Mouse (Mus musculus) liver, adult 2 months (tissue): ENCODE measurements around the gene Syde2. TPM values are rescaled to one million over a fixed set of nuclear protein-coding genes. Genes with fewer than 3 reads are reported as not detected.

Source experiments
- DNase-seq: peaks from one replicate; pipeline ENCODE4 v3.0.0-alpha.2; 2011; ENCODE audit warnings: low read depth, low spot score; ENCODE audit errors: extremely low read depth
- H3K27ac ChIP-seq: fragments of 200-500 bp; replicated peaks from 2 replicates; pipeline ENCODE4 v1.5.1; 2012; ENCODE audit warnings: low read depth, mild to moderate bottlenecking, control low read depth, inconsistent platforms, low read length; ENCODE audit not compliant: insufficient read depth
- H3K27me3 ChIP-seq: fragments of 200-500 bp; 2 replicates; pipeline ENCODE4 v1.6.1; 2012; ENCODE audit warnings: mild to moderate bottlenecking, moderate library complexity, low read length, inconsistent platforms; ENCODE audit not compliant: control insufficient read depth, insufficient read depth
- H3K36me3 ChIP-seq: fragments of 200-500 bp; 2 replicates; pipeline ENCODE4 v1.6.1; 2012; ENCODE audit warnings: low read length, inconsistent platforms; ENCODE audit not compliant: control insufficient read depth, insufficient read depth
- H3K4me1 ChIP-seq: fragments of 200-500 bp; 2 replicates; pipeline ENCODE4 v1.6.1; 2011; ENCODE audit warnings: low read length; ENCODE audit not compliant: control insufficient read depth, insufficient read depth
- H3K4me3 ChIP-seq: fragments of 200-500 bp; 2 replicates; pipeline ENCODE4 v1.5.1; 2011; ENCODE audit warnings: low read depth, mild to moderate bottlenecking, control low read depth, low read length, moderate library complexity; ENCODE audit not compliant: insufficient read depth
- H3K79me2 ChIP-seq: fragments of 200-500 bp; 2 replicates; pipeline ENCODE4 v1.6.1; 2012; ENCODE audit warnings: inconsistent platforms, mild to moderate bottlenecking, low read length, moderate library complexity; ENCODE audit not compliant: control insufficient read depth, insufficient read depth
- H3K9ac ChIP-seq: fragments of 200-500 bp; 2 replicates; pipeline ENCODE4 v1.6.1; 2012; ENCODE audit warnings: low read depth, mild to moderate bottlenecking, control low read depth, inconsistent platforms, low read length
- CTCF ChIP-seq: fragments of 200-500 bp; IDR thresholded peaks from 2 replicates; pipeline ENCODE4 v1.5.1; 2011; ENCODE audit warnings: low read depth, low read length, control low read depth
- POLR2A ChIP-seq: fragments of 200-500 bp; IDR thresholded peaks from 2 replicates; pipeline ENCODE4 v1.6.1; 2011; ENCODE audit warnings: low read length, control low read depth; ENCODE audit not compliant: insufficient read depth; ENCODE audit errors: extremely low read depth
- WGBS: fragments of 180-500 bp; shearing (Covaris S2); methylation state at CpG from one replicate; pipeline ENCODE4 v1.1.7; 2018; 5-methylcytosine and 5-hydroxymethylcytosine counted together
- polyA plus RNA-seq: library from polyadenylated mRNA; depleted of rRNA; stranded (reverse); fragments of >200 nt; gene quantifications from 2 replicates; pipeline ENCODE4 v1.2.3, GENCODE M21; 2012
- total RNA-seq: library from RNA; depleted of rRNA; stranded (reverse); fragments of >200 nt; gene quantifications from 2 replicates; pipeline ENCODE4 v1.2.3, GENCODE M21; 2014

The Syde2 gene
- total and polyA plus RNA-seq, 2 experiments = 1.3 to 7.9 TPM

- WGBS = 75% methylated on average over 9 of the region's 9 CpGs
- H3K36me3 ChIP-seq = peaks cover 15% of the 10 kb centered on the region
- no peak overlapping the region for H3K4me3 ChIP-seq
- no peaks in the 10 kb centered on the region for H3K4me1 ChIP-seq
- no peak for DNase-seq
- no peak overlapping the region for H3K27ac ChIP-seq
- TF ChIP-seq CTCF (no peak), POLR2A (no peak)
- no peak overlapping the region for H3K9ac ChIP-seq
- H3K27me3 ChIP-seq = no peaks in the 10 kb centered on the region
- H3K79me2 ChIP-seq = no peaks in the 10 kb centered on the region; the same call in 1 of the 2 replicates
Observed at GRCm38 (mm10) chr3:146017521-146017920, 29.9 kb downstream of the Syde2 start.

GRCm38 (mm10) chr3:146022232-146022631 lies 34.6 kb downstream of the Syde2 start:
- H3K9ac ChIP-seq = no peak overlapping the region
- TF ChIP-seq POLR2A = no peak
- no peak for TF ChIP-seq CTCF

GRCm38 (mm10) chr3:146024746-146025145 lies 37.1 kb downstream of the Syde2 start:
- no peak overlapping the region for H3K27ac ChIP-seq
- no peaks in the 10 kb centered on the region for H3K27me3 ChIP-seq
- WGBS = 94% methylated on average over 7 of the region's 7 CpGs
- TF ChIP-seq CTCF (no peak), POLR2A (no peak)
- no peaks in the 10 kb centered on the region for H3K79me2 ChIP-seq
- no peak overlapping the region for H3K9ac ChIP-seq
- no peak overlapping the region for H3K4me3 ChIP-seq
- no peaks in the 10 kb centered on the region for H3K4me1 ChIP-seq
- peaks cover 3% of the 10 kb centered on the region for H3K36me3 ChIP-seq
- DNase-seq = no peak

More at GRCm38 (mm10) chr3:146022232-146022631, 34.6 kb downstream of the Syde2 start:
- no peak overlapping the region for H3K27ac ChIP-seq
- 94% methylated on average over 9 of the region's 9 CpGs for WGBS
- H3K79me2 ChIP-seq = no peaks in the 10 kb centered on the region
- H3K4me1 ChIP-seq = no peaks in the 10 kb centered on the region
- DNase-seq = no peak
- H3K36me3 ChIP-seq = peaks cover 5% of the 10 kb centered on the region
- H3K27me3 ChIP-seq = no peaks in the 10 kb centered on the region
- no peak overlapping the region for H3K4me3 ChIP-seq

DNA sequence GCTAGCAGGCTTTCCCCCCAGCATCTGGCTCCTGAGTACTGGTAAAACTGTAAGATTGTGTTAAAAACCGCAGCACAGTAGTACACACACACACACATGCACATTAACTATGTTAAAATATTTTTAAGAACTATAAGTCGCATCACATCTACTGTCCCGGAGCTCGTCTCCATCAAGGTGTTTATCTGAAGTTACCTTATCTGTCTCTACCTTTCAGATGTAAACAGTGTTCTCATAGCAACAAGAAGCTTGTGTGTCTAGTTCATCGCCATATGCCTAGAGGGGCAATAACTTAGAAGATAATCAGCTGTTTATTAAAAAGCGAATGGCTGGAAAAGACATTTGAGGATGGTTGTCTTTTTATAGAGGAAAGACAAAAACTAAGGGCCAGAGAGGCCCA lies 37.8 kb downstream of the Syde2 start:
- TF ChIP-seq POLR2A (no peak), CTCF (no peak)
- H3K36me3 ChIP-seq = no peaks in the 10 kb centered on the region
- DNase-seq = no peak
- no peaks in the 10 kb centered on the region for H3K4me1 ChIP-seq
- H3K27me3 ChIP-seq = no peaks in the 10 kb centered on the region
- no peak overlapping the region for H3K9ac ChIP-seq
- 94% methylated on average over 6 of the region's 6 CpGs for WGBS
- no peak overlapping the region for H3K27ac ChIP-seq
- H3K4me3 ChIP-seq = no peak overlapping the region
- no peaks in the 10 kb centered on the region for H3K79me2 ChIP-seq

- H3K27ac ChIP-seq = no peak overlapping the region
- TF ChIP-seq CTCF = no peak
- no peak for TF ChIP-seq POLR2A
- 33% methylated on average over 6 of the region's 6 CpGs for WGBS
- H3K27me3 ChIP-seq = no peaks in the 10 kb centered on the region
- no peaks in the 10 kb centered on the region for H3K36me3 ChIP-seq
- no peak overlapping the region for H3K9ac ChIP-seq
- H3K79me2 ChIP-seq = no peaks in the 10 kb centered on the region
- no peak overlapping the region for H3K4me3 ChIP-seq
- no peaks in the 10 kb centered on the region for H3K4me1 ChIP-seq
- peak; percentile 27 for DNase-seq
Observed at GRCm38 (mm10) chr3:146027116-146027515, 39.4 kb downstream of the Syde2 start.

- DNase-seq = no peak
- no peak for TF ChIP-seq CTCF
- TF ChIP-seq POLR2A = no peak
- H3K4me3 ChIP-seq = no peak overlapping the region
- H3K4me1 ChIP-seq = no peaks in the 10 kb centered on the region
- no peaks in the 10 kb centered on the region for H3K79me2 ChIP-seq
- no peaks in the 10 kb centered on the region for H3K36me3 ChIP-seq
- 94% methylated on average over 2 of the region's 2 CpGs for WGBS
- H3K27ac ChIP-seq = no peak overlapping the region
- H3K9ac ChIP-seq = no peak overlapping the region
- no peaks in the 10 kb centered on the region for H3K27me3 ChIP-seq
Observed at GRCm38 (mm10) chr3:146028406-146028805, 40.7 kb downstream of the Syde2 start.
